Mouse (Mus musculus): ENCODE results near the gene Gphb5.

The Gphb5 gene

DNA sequence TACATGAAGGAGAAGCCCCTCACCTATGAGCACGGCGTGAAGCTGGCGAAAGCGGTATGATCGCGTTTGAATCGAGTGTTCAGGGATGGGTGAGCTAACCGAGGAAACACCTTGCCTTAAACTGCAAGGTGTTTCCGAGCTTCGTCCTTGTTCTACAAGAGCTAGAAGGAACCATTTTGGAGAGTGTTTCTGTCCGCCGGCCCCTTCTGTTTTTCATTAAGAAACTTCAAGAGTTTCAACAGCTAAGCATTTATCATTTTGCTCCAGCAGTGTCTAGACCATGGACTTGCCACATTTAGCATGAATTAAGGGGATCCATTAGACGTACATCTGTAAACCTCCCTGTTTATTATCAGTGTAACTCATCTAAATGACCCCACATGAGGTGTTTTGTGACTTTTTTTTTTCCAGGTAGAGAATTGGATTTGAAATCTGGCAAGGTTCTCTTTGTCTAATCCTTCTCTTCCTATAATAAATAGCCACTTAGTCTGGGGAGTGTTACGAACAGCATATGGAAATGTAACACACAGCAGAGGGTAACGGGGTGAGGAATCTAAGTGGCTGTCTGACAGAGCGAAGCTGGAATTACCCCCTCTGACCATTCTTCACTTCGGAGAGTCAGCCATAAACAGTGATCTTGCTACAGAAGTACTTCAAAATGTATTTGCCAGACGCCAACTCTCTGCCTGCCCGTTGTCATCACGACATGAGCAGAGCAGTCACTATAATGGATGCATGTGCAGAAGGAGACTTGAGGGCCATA lies 22.4 kb downstream of the Gphb5 start:
- no peak for DNase-seq (ENCODE audit: low spot score in 2 of 2)

DNA sequence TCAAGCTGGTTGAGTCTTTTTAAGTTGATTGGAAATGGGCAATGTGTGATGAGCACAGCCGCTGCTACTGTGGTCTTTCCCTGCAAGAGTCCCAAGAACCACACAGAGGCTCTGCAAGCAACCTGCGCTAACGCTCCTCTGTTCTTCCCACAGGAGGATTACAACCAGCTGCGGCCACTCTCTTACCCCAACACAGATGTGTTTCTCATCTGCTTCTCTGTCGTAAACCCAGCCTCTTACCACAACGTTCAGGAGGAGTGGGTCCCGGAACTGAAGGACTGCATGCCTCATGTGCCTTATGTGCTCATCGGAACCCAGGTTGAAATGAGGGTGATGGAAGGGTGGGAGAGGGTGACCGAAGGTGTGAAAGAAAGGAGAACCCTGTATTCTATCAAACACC lies 25.1 kb downstream of the Gphb5 start:
- DNase-seq (ENCODE audit: low spot score in 2 of 2), result peak; percentile 24 to 45

GRCm38 (mm10) chr12:75389308-75390135 lies 27.1 kb downstream of the Gphb5 start:
- DNase-seq (ENCODE audit: low spot score in 2 of 2), result peak in 1 of 2 experiments; percentile 42

- DNase-seq (ENCODE audit: low spot score in 2 of 2), result no peak
Observed at GRCm38 (mm10) chr12:75388521-75388920, 28.1 kb downstream of the Gphb5 start.

GRCm38 (mm10) chr12:75387846-75388245 lies 28.7 kb downstream of the Gphb5 start:
- no peak for DNase-seq (ENCODE audit: low spot score in 2 of 2)

GRCm38 (mm10) chr12:75387156-75387555 lies 29.4 kb downstream of the Gphb5 start:
- DNase-seq (ENCODE audit: low spot score in 2 of 2), result no peak

- DNase-seq (ENCODE audit: low spot score in 2 of 2), result no peak
Observed at GRCm38 (mm10) chr12:75386731-75387130, 29.9 kb downstream of the Gphb5 start.

- no peak for DNase-seq (ENCODE audit: low spot score in 2 of 2)
Observed at GRCm38 (mm10) chr12:75376126-75376525, 40.5 kb downstream of the Gphb5 start.

GRCm38 (mm10) chr12:75375060-75375459 lies 41.5 kb downstream of the Gphb5 start:
- no peak for DNase-seq (ENCODE audit: low spot score in 2 of 2)

DNA sequence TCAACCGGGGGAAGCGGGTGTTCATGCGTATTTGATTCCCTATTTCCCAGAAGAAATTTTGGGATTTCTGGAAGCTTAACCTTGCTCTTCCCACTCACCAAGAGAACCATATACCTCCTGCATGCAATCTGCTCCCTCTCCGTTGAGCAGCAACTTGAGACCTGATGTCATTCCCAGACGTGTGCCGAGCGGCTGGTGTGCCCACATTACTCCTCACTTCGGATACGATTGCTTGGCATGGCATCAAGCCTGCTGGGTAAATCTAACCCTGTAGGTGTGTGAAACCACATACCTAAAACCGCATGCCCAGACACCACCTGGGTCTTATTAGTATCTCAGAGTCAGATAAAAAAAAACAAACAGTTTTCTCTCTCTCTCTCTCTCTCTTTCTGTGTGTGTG lies 42.1 kb downstream of the Gphb5 start:
- no peak for DNase-seq (ENCODE audit: low spot score in 2 of 2)

DNA sequence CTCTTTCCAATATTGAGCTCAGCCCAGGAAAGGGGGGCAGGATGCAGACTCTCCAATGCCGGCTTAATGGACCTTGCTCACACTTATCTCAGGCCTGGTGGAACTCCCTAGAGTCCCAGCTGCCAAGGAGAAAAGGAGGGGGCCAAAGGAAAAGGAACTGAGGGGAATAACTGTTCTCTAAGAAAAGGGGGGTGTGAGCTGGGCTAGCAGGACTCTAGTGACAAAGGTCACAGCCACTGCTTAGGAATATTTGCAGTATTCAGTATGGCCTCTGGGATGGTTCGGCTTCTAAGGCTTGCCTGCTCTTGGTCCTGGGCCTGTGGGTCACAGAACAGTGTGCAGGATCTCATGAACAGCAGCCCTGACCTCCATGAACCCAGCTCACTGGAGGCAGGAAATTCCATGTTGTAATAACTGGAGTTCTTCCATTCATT lies 47.1 kb downstream of the Gphb5 start:
- DNase-seq (ENCODE audit: low spot score in 2 of 2), result no peak

DNA sequence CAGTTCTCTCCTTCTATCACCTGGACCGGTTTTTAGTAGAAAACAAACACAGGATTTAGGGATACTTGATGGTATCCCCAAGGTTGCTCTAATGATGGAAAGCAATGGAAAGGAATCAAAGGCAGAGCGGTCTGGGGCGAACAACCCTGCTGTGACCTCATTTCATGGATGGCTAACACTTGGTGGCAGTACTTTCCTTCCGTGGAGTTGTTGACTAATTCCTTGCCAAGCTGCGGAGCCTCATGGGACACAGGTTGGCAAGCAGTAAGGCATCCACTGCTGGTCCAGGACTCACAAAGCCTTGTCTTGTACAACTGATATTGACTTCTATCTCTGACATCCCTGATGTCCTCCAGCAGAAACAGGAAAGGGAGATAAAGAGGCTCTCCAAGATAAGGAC lies 48.1 kb downstream of the Gphb5 start:
- DNase-seq (ENCODE audit: low spot score in 2 of 2), result no peak

DNA sequence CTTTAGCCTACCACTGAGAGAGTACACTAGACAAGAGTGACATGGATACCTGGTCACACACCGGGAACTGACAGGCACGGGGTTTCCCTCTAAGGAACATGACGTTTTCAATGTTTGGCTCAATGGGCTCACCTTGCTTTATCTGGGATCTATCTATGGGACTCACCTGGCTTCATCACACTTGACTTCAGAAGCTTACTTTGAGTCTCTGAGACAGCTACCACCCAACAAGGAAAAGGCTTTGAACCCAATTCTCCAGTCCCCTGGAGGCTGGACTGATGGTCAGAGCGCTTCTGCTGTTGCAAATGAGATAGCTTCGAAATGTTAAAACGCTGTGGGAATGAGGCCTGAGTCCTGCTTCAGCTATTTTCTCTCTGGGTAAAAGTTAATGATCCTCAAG lies 49.2 kb downstream of the Gphb5 start:
- DNase-seq (ENCODE audit: low spot score in 2 of 2), result no peak

DNA sequence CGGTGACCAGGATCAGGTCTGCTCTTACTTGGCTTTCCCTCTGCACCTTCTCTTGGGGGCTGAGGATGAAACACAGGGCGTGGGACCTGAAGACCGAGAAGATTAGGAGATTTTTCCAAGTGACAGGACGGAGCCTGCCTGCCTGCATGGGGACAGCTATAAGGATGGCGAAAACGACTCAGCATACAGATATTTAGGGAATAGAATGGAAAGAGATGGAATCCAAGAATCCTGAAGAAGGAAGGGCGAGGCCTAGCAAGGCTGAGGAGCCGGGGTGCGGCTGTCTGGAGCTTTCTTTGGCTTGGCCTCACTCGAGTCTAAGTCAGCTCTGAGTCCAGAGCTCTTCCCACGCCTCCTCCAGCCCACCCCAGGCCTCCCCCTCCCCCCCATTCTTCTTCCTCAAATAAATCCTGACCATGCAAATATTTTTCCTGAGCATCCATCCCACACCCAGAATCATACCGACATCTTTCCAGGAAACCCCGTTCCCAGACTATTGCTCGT lies 50.9 kb downstream of the Gphb5 start:
- no peak for DNase-seq (ENCODE audit: low spot score in 2 of 2)

- DNase-seq (ENCODE audit: low spot score in 2 of 2), result no peak
Observed at GRCm38 (mm10) chr12:75364416-75364815, 52.2 kb downstream of the Gphb5 start.

- no peak for DNase-seq (ENCODE audit: low spot score in 2 of 2)
Observed at GRCm38 (mm10) chr12:75362456-75362855, 54.1 kb downstream of the Gphb5 start.
